Mouse (Mus musculus): ENCODE data around the gene Olfr1360. TPM values are rescaled to one million over a fixed set of nuclear protein-coding genes. Genes with fewer than 3 reads are reported as not detected.

Olfr1360 gene
- polyA plus RNA-seq, 1 experiment from 2014 or later: not detected

- Histone ChIP-seq H3K4me2 (ENCODE audit: low read depth, low read length) (no peak within 1 kb of the TSS), H3K9me3 (ENCODE audit: low read length) (no peaks in the 10 kb centered on the region), H3K27me3 (ENCODE audit: insufficient read depth, low read length) (no peaks in the 10 kb centered on the region), H3K36me3 (replicated peaks; ENCODE audit: insufficient read depth, low read length) (no peaks in the 10 kb centered on the region), H3K9ac (replicated peaks) (no peak within 1 kb of the TSS), H3K4me1 (ENCODE audit: insufficient read depth) (no peaks in the 10 kb centered on the region), H3K27ac (ENCODE audit: low read depth) (no peak within 1 kb of the TSS), H3K4me3 (ENCODE audit: low read depth, low read length) (no peak within 1 kb of the TSS)
- DNase-seq (no peak), ATAC-seq (no peak)
- 75% methylated on average over 2 of the region's 2 CpGs for WGBS (ENCODE audit: insufficient replicate concordance)
- TF ChIP-seq EP300 (IDR thresholded peaks at IDR 0.05; ENCODE audit: low read depth) (no peak), CTCF (IDR thresholded peaks at IDR 0.05; ENCODE audit: low read depth) (no peak)
These were observed 13.9 kb downstream of the Olfr1360 start, which contains the start of gene Olfr1361 for GRCm38 (mm10) chr13:21663286-21663685. Gene Olfr1361 (minus strand): TSS chr13:21663386.

GRCm38 (mm10) chr13:21642418-21642817 is 34.8 kb downstream of the Olfr1360 start, which contains the start of gene Olfr11:
Gene Olfr11 (minus strand): TSS chr13:21642518.
- DNase-seq (no peak), ATAC-seq (no peak)
- 74% methylated on average over 2 of the region's 2 CpGs for WGBS (ENCODE audit: insufficient replicate concordance)
- no peak within 1 kb of the TSS for H3K4me2 ChIP-seq (ENCODE audit: low read depth, low read length)
- no peak within 1 kb of the TSS for H3K27ac ChIP-seq (ENCODE audit: low read depth)
- H3K9me3 ChIP-seq (ENCODE audit: low read length): no peaks in the 10 kb centered on the region
- TF ChIP-seq CTCF (IDR thresholded peaks at IDR 0.05; ENCODE audit: low read depth): no peak
- TF ChIP-seq EP300 (IDR thresholded peaks at IDR 0.05; ENCODE audit: low read depth): no peak
- H3K4me3 ChIP-seq (ENCODE audit: low read depth, low read length): no peak within 1 kb of the TSS
- H3K27me3 ChIP-seq (ENCODE audit: insufficient read depth, low read length): no peaks in the 10 kb centered on the region
- no peaks in the 10 kb centered on the region for H3K36me3 ChIP-seq (replicated peaks; ENCODE audit: insufficient read depth, low read length)
- no peaks in the 10 kb centered on the region for H3K4me1 ChIP-seq (ENCODE audit: insufficient read depth)
- H3K9ac ChIP-seq (replicated peaks): no peak within 1 kb of the TSS

Small RNAs within 50 kb of the gene (microRNA-seq; reads per million reads assigned to microRNA genes)
- gene Gm44357 (not detected), gene Gm44367 (not detected)

Other genes starting within 250 kb of the Olfr1360 start
- gene Pgbd1, start 236.3 kb downstream of the Olfr1360 start, polyA plus RNA-seq (2015; fragmentation: Nextera tagmentation; extraction: Ambion mirVana): 0.31 and 0.39 TPM in 2 replicates
- gene Zscan26, start 223.7 kb downstream of the Olfr1360 start, polyA plus RNA-seq (2015; fragmentation: Nextera tagmentation; extraction: Ambion mirVana): 13.3 and 15.2 TPM in 2 replicates
- 2.0 TPM in 2 replicates for gene Nkapl, start 208.9 kb downstream of the Olfr1360 start, polyA plus RNA-seq (2015; fragmentation: Nextera tagmentation; extraction: Ambion mirVana)
- 0.77 and 0.78 TPM in 2 replicates for gene Zkscan4, start 198.5 kb downstream of the Olfr1360 start, polyA plus RNA-seq (2015; fragmentation: Nextera tagmentation; extraction: Ambion mirVana)
- not detected in 2 replicates for gene Gm10065, start 198.0 kb downstream of the Olfr1360 start, polyA plus RNA-seq (2015; fragmentation: Nextera tagmentation; extraction: Ambion mirVana)
- gene AK157302, start 182.2 kb downstream of the Olfr1360 start, polyA plus RNA-seq (2015; fragmentation: Nextera tagmentation; extraction: Ambion mirVana): 0.52 and 0.70 TPM in 2 replicates
- gene Gm11273, start 176.0 kb downstream of the Olfr1360 start, polyA plus RNA-seq (2015; fragmentation: Nextera tagmentation; extraction: Ambion mirVana): 6.4 and 8.9 TPM in 2 replicates
- gene Zkscan8, start 146.3 kb downstream of the Olfr1360 start, polyA plus RNA-seq (2015; fragmentation: Nextera tagmentation; extraction: Ambion mirVana): 1.2 and 1.6 TPM in 2 replicates
- not detected in 2 replicates for gene Olfr1366, start 134.6 kb downstream of the Olfr1360 start, polyA plus RNA-seq (2015; fragmentation: Nextera tagmentation; extraction: Ambion mirVana)
- 0.02 TPM in 1 of 2 replicates, not detected in the other for gene Olfr1535, start 117.5 kb downstream of the Olfr1360 start, polyA plus RNA-seq (2015; fragmentation: Nextera tagmentation; extraction: Ambion mirVana)
- not detected in 2 replicates for gene Olfr1364, start 95.6 kb downstream of the Olfr1360 start, polyA plus RNA-seq (2015; fragmentation: Nextera tagmentation; extraction: Ambion mirVana)
- gene Olfr1362, start 63.4 kb downstream of the Olfr1360 start, polyA plus RNA-seq (2015; fragmentation: Nextera tagmentation; extraction: Ambion mirVana): not detected in 2 replicates
- gene Olfr11, start 34.9 kb downstream of the Olfr1360 start, polyA plus RNA-seq (2015; fragmentation: Nextera tagmentation; extraction: Ambion mirVana): not detected in 2 replicates
- gene Olfr1361, start 14.0 kb downstream of the Olfr1360 start, polyA plus RNA-seq (2015; fragmentation: Nextera tagmentation; extraction: Ambion mirVana): not detected in 2 replicates
- gene Olfr1359, start 20.7 kb upstream of the Olfr1360 start, polyA plus RNA-seq (2015; fragmentation: Nextera tagmentation; extraction: Ambion mirVana): not detected in 2 replicates
- gene Hist1h2bl, start 38.7 kb upstream of the Olfr1360 start, polyA plus RNA-seq (2015; fragmentation: Nextera tagmentation; extraction: Ambion mirVana): 0.51 and 1.9 TPM in 2 replicates
- 16.4 and 20.2 TPM in 2 replicates for gene Hist1h2ai, start 39.0 kb upstream of the Olfr1360 start, polyA plus RNA-seq (2015; fragmentation: Nextera tagmentation; extraction: Ambion mirVana)
- gene Hist1h3h, start 40.3 kb upstream of the Olfr1360 start, polyA plus RNA-seq (2015; fragmentation: Nextera tagmentation; extraction: Ambion mirVana): 7.1 and 8.7 TPM in 2 replicates
- 1.6 and 2.3 TPM in 2 replicates for gene Hist1h2bm, start 44.6 kb upstream of the Olfr1360 start, polyA plus RNA-seq (2015; fragmentation: Nextera tagmentation; extraction: Ambion mirVana)
- gene Hist1h4j, start 57.7 kb upstream of the Olfr1360 start, polyA plus RNA-seq (2015; fragmentation: Nextera tagmentation; extraction: Ambion mirVana): 0.19 and 0.32 TPM in 2 replicates
- 2.4 and 3.6 TPM in 2 replicates for gene Hist1h4k, start 73.1 kb upstream of the Olfr1360 start, polyA plus RNA-seq (2015; fragmentation: Nextera tagmentation; extraction: Ambion mirVana)
- 44.2 and 62.3 TPM in 2 replicates for gene Hist1h2ak, start 76.4 kb upstream of the Olfr1360 start, polyA plus RNA-seq (2015; fragmentation: Nextera tagmentation; extraction: Ambion mirVana)
- gene Hist1h2bn, start 76.7 kb upstream of the Olfr1360 start, polyA plus RNA-seq (2015; fragmentation: Nextera tagmentation; extraction: Ambion mirVana): 7.2 and 7.3 TPM in 2 replicates
- gene Hist1h1b, start 103.2 kb upstream of the Olfr1360 start, polyA plus RNA-seq (2015; fragmentation: Nextera tagmentation; extraction: Ambion mirVana): 20.0 and 27.9 TPM in 2 replicates
- 95.1 and 107 TPM in 2 replicates for gene Hist1h3i, start 106.0 kb upstream of the Olfr1360 start, polyA plus RNA-seq (2015; fragmentation: Nextera tagmentation; extraction: Ambion mirVana)
- 8.4 and 11.4 TPM in 2 replicates for gene Hist1h2an, start 109.8 kb upstream of the Olfr1360 start, polyA plus RNA-seq (2015; fragmentation: Nextera tagmentation; extraction: Ambion mirVana)
- 2.4 and 4.6 TPM in 2 replicates for gene Hist1h2bp, start 110.1 kb upstream of the Olfr1360 start, polyA plus RNA-seq (2015; fragmentation: Nextera tagmentation; extraction: Ambion mirVana)
- 14.3 and 15.4 TPM in 2 replicates for gene Hist1h2bq, start 132.8 kb upstream of the Olfr1360 start, polyA plus RNA-seq (2015; fragmentation: Nextera tagmentation; extraction: Ambion mirVana)
- gene Hist1h2ao, start 133.1 kb upstream of the Olfr1360 start, polyA plus RNA-seq (2015; fragmentation: Nextera tagmentation; extraction: Ambion mirVana): not detected in 2 replicates
- not detected in 2 replicates for gene Hist1h4m, start 134.3 kb upstream of the Olfr1360 start, polyA plus RNA-seq (2015; fragmentation: Nextera tagmentation; extraction: Ambion mirVana)
- gene Hist1h4n, start 154.8 kb upstream of the Olfr1360 start, polyA plus RNA-seq (2015; fragmentation: Nextera tagmentation; extraction: Ambion mirVana): 9.2 and 9.8 TPM in 2 replicates
- 3,753 and 3,756 TPM in 2 replicates for gene Hist1h2ap, start 156.1 kb upstream of the Olfr1360 start, polyA plus RNA-seq (2015; fragmentation: Nextera tagmentation; extraction: Ambion mirVana)
- gene Hist1h2br, start 156.3 kb upstream of the Olfr1360 start, polyA plus RNA-seq (2015; fragmentation: Nextera tagmentation; extraction: Ambion mirVana): 14.9 and 15.6 TPM in 2 replicates

All from liver, postnatal 0 days (tissue).